Mouse (Mus musculus) hindbrain, embryonic 13.5 days (tissue): ENCODE measurements around the gene Akt3. TPM values are rescaled to one million over a fixed set of nuclear protein-coding genes. Genes with fewer than 3 reads are reported as not detected.

Experiments
- ATAC-seq: fragments of 200-750 bp; cut with Nextera tagmentation; 2 replicates; pipeline ENCODE4 v1.8.0; 2017; ENCODE audit warnings: moderate TSS enrichment; ENCODE audit not compliant: low FRiP score
- H3K27ac ChIP-seq: fragments of 300-500 bp; sonication (generic); 2 replicates; pipeline ENCODE4 v1.5.1; 2015; ENCODE audit warnings: inconsistent platforms, mild to moderate bottlenecking, moderate library complexity
- H3K27me3 ChIP-seq: fragments of 300-500 bp; sonication (generic); 2 replicates; pipeline ENCODE4 v1.6.1; 2015; ENCODE audit warnings: mild to moderate bottlenecking, inconsistent platforms
- H3K36me3 ChIP-seq: fragments of 300-500 bp; sonication (generic); 2 replicates; pipeline ENCODE4 v1.6.1; 2015; ENCODE audit warnings: mild to moderate bottlenecking, inconsistent platforms
- H3K4me1 ChIP-seq: fragments of 300-500 bp; sonication (generic); replicated peaks from 2 replicates; pipeline ENCODE4 v1.6.1; 2015; ENCODE audit warnings: inconsistent platforms
- H3K4me2 ChIP-seq: fragments of 300-500 bp; sonication (generic); 2 replicates; pipeline ENCODE4 v1.6.1; 2015; ENCODE audit warnings: inconsistent platforms, mild to moderate bottlenecking, moderate library complexity
- H3K4me3 ChIP-seq: fragments of 300-500 bp; sonication (generic); 2 replicates; pipeline ENCODE4 v1.5.1; 2015; ENCODE audit warnings: mild to moderate bottlenecking, inconsistent platforms
- H3K9ac ChIP-seq: fragments of 300-500 bp; sonication (generic); 2 replicates; pipeline ENCODE4 v1.6.1; 2015; ENCODE audit warnings: mild to moderate bottlenecking, inconsistent platforms
- H3K9me3 ChIP-seq: fragments of 300-500 bp; sonication (generic); 2 replicates; pipeline ENCODE4 v1.6.1; 2016; ENCODE audit warnings: inconsistent platforms
- whole genome bisulfite sequencing: fragments of 180-500 bp; shearing (Covaris S2); methylation state at CpG from one replicate; pipeline ENCODE4 v1.1.7; 2015; 5-methylcytosine and 5-hydroxymethylcytosine counted together
- polyA plus RNA-seq: library from polyadenylated mRNA; unstranded; fragments of >200 nt; fragmentation: Nextera tagmentation; extraction: Ambion mirVana; gene quantifications from 2 replicates; pipeline ENCODE4 v1.2.1, GENCODE M21; 2015

Akt3 gene
- polyA plus RNA-seq, 1 experiment from 2014 or later = 21.3 TPM

GRCm38 (mm10) chr1:177014921-177015439, 243.0 kb downstream of the Akt3 start:
- WGBS = 64% methylated on average over 6 of the region's 6 CpGs

GRCm38 (mm10) chr1:177014346-177014745, 243.7 kb downstream of the Akt3 start:
- peaks cover 47% of the 10 kb centered on the region for H3K4me1 ChIP-seq
- WGBS = 54% methylated on average over 2 of the region's 2 CpGs
- 0 out of 2 replicates have a peak, but pooled peaks have one; percentile 14 for ATAC-seq

More at GRCm38 (mm10) chr1:177014921-177015439, 243.0 kb downstream of the Akt3 start:
- ATAC-seq = 0 out of 2 replicates have a peak, but pooled peaks have one; percentile 16
- Histone ChIP-seq H3K36me3 (no peaks in the 10 kb centered on the region), H3K4me3 (no peak overlapping the region), H3K4me1 (peaks cover 42% of the 10 kb centered on the region), H3K9ac (no peak overlapping the region), H3K27ac (peak overlapping the region; percentile 45; the same call in 1 of the 2 replicates), H3K9me3 (no peaks in the 10 kb centered on the region), H3K4me2 (no peak overlapping the region), H3K27me3 (no peaks in the 10 kb centered on the region)

GRCm38 (mm10) chr1:177013776-177014175, 244.2 kb downstream of the Akt3 start:
- H3K27ac ChIP-seq = no peak overlapping the region
- peaks cover 47% of the 10 kb centered on the region for H3K4me1 ChIP-seq
- no peak overlapping the region for H3K4me3 ChIP-seq
- no peak for ATAC-seq
- H3K9me3 ChIP-seq = no peaks in the 10 kb centered on the region
- no peak overlapping the region for H3K9ac ChIP-seq
- no peaks in the 10 kb centered on the region for H3K36me3 ChIP-seq
- 85% methylated on average over 3 of the region's 3 CpGs for WGBS
- no peak overlapping the region for H3K4me2 ChIP-seq
- H3K27me3 ChIP-seq = no peaks in the 10 kb centered on the region

More at GRCm38 (mm10) chr1:177014346-177014745, 243.7 kb downstream of the Akt3 start:
- no peak overlapping the region for H3K4me3 ChIP-seq
- H3K36me3 ChIP-seq = no peaks in the 10 kb centered on the region
- H3K27ac ChIP-seq = peak overlapping the region; percentile 45; the same call in 1 of the 2 replicates
- no peaks in the 10 kb centered on the region for H3K9me3 ChIP-seq
- no peak overlapping the region for H3K4me2 ChIP-seq
- H3K9ac ChIP-seq = no peak overlapping the region
- H3K27me3 ChIP-seq = no peaks in the 10 kb centered on the region

GRCm38 (mm10) chr1:177013313-177013712, 244.7 kb downstream of the Akt3 start:
- H3K9ac ChIP-seq = no peak overlapping the region

GRCm38 (mm10) chr1:177012774-177013173, 245.2 kb downstream of the Akt3 start:
- Histone ChIP-seq H3K4me3 (no peak overlapping the region), H3K9me3 (no peaks in the 10 kb centered on the region), H3K27me3 (no peaks in the 10 kb centered on the region), H3K9ac (no peak overlapping the region), H3K4me1 (peaks cover 47% of the 10 kb centered on the region), H3K27ac (no peak overlapping the region), H3K36me3 (no peaks in the 10 kb centered on the region), H3K4me2 (no peak overlapping the region)
- ATAC-seq = no peak
- WGBS = 21% methylated on average over 3 of the region's 3 CpGs

More at GRCm38 (mm10) chr1:177013313-177013712, 244.7 kb downstream of the Akt3 start:
- H3K4me1 ChIP-seq = peaks cover 47% of the 10 kb centered on the region
- no peak overlapping the region for H3K4me2 ChIP-seq
- no peaks in the 10 kb centered on the region for H3K36me3 ChIP-seq
- H3K9me3 ChIP-seq = no peaks in the 10 kb centered on the region
- no peaks in the 10 kb centered on the region for H3K27me3 ChIP-seq
- H3K27ac ChIP-seq = no peak overlapping the region
- no peak overlapping the region for H3K4me3 ChIP-seq
- ATAC-seq = no peak
- WGBS = 88% methylated on average over 1 of the region's 1 CpGs

GRCm38 (mm10) chr1:177011688-177012087, 246.3 kb downstream of the Akt3 start:
- no peaks in the 10 kb centered on the region for H3K27me3 ChIP-seq
- 0 out of 2 replicates have a peak overlapping the region, but pooled peaks have one; percentile 35 for H3K9ac ChIP-seq
- H3K4me2 ChIP-seq = no peak overlapping the region
- H3K4me3 ChIP-seq = no peak overlapping the region
- peaks cover 42% of the 10 kb centered on the region for H3K4me1 ChIP-seq
- no peaks in the 10 kb centered on the region for H3K9me3 ChIP-seq
- H3K27ac ChIP-seq = peak overlapping the region; percentile 62
- H3K36me3 ChIP-seq = no peaks in the 10 kb centered on the region
- 82% methylated on average over 13 of the region's 13 CpGs for WGBS
- no peak for ATAC-seq

- Histone ChIP-seq H3K36me3 (no peaks in the 10 kb centered on the region), H3K27me3 (no peaks in the 10 kb centered on the region), H3K4me1 (peaks cover 34% of the 10 kb centered on the region), H3K9me3 (no peaks in the 10 kb centered on the region), H3K9ac (peak overlapping the region; percentile 35), H3K4me3 (no peak overlapping the region), H3K4me2 (no peak overlapping the region), H3K27ac (peak overlapping the region; percentile 62)
- ATAC-seq = peak; percentile 18; the same call in 1 of the 2 replicates
- WGBS = 39% methylated on average over 6 of the region's 6 CpGs
Observed at GRCm38 (mm10) chr1:177010607-177011302, 247.2 kb downstream of the Akt3 start.

- Histone ChIP-seq H3K27me3 (no peaks in the 10 kb centered on the region), H3K4me2 (no peak overlapping the region), H3K9me3 (no peaks in the 10 kb centered on the region), H3K4me3 (no peak overlapping the region), H3K36me3 (no peaks in the 10 kb centered on the region), H3K4me1 (peaks cover 33% of the 10 kb centered on the region), H3K9ac (no peak overlapping the region; the same call in 1 of the 2 replicates), H3K27ac (peak overlapping the region; percentile 62)
- 15% methylated on average over 3 of the region's 3 CpGs for WGBS
- peak; percentile 23 for ATAC-seq
Observed at GRCm38 (mm10) chr1:177010041-177010440, 248.0 kb downstream of the Akt3 start.

- Histone ChIP-seq H3K4me2 (no peak overlapping the region), H3K27ac (no peak overlapping the region), H3K9ac (no peak overlapping the region), H3K9me3 (no peaks in the 10 kb centered on the region), H3K27me3 (no peaks in the 10 kb centered on the region), H3K36me3 (no peaks in the 10 kb centered on the region), H3K4me3 (no peak overlapping the region), H3K4me1 (peaks cover 42% of the 10 kb centered on the region)
- WGBS = 74% methylated on average over 1 of the region's 1 CpGs
- no peak for ATAC-seq
Observed at GRCm38 (mm10) chr1:177008777-177009176, 249.2 kb downstream of the Akt3 start.

- Histone ChIP-seq H3K4me3 (no peak overlapping the region), H3K4me1 (peaks cover 50% of the 10 kb centered on the region), H3K27ac (no peak overlapping the region), H3K4me2 (no peak overlapping the region), H3K27me3 (no peaks in the 10 kb centered on the region), H3K9ac (no peak overlapping the region), H3K36me3 (no peaks in the 10 kb centered on the region), H3K9me3 (no peaks in the 10 kb centered on the region)
- ATAC-seq = no peak
- WGBS = 95% methylated on average over 3 of the region's 3 CpGs
Observed at GRCm38 (mm10) chr1:177007405-177007804, 250.6 kb downstream of the Akt3 start.

GRCm38 (mm10) chr1:177004041-177004741, 253.8 kb downstream of the Akt3 start:
- H3K4me1 ChIP-seq = peaks cover 40% of the 10 kb centered on the region
- 61% methylated on average over 4 of the region's 4 CpGs for WGBS
- H3K36me3 ChIP-seq = no peaks in the 10 kb centered on the region
- no peak overlapping the region for H3K4me3 ChIP-seq
- peak overlapping the region; percentile 40 for H3K27ac ChIP-seq
- H3K4me2 ChIP-seq = no peak overlapping the region
- H3K9me3 ChIP-seq = no peaks in the 10 kb centered on the region
- no peak overlapping the region for H3K9ac ChIP-seq
- no peaks in the 10 kb centered on the region for H3K27me3 ChIP-seq
- ATAC-seq = peak; percentile 60

- ATAC-seq = no peak
- H3K9me3 ChIP-seq = no peaks in the 10 kb centered on the region
- H3K4me1 ChIP-seq = peaks cover 51% of the 10 kb centered on the region
- no peak overlapping the region for H3K27ac ChIP-seq
- H3K4me3 ChIP-seq = no peak overlapping the region
- 59% methylated on average over 6 of the region's 6 CpGs for WGBS
- H3K4me2 ChIP-seq = no peak overlapping the region
- H3K27me3 ChIP-seq = no peaks in the 10 kb centered on the region
- no peaks in the 10 kb centered on the region for H3K36me3 ChIP-seq
- H3K9ac ChIP-seq = no peak overlapping the region
Observed at GRCm38 (mm10) chr1:177002951-177003350, 255.1 kb downstream of the Akt3 start.
